Mouse (Mus musculus) frontal cortex, postnatal 10 days (tissue): Measurements from ENCODE around the gene Hfe2.
A peak's percentile ranks its signal among the peaks of the same experiment; 100 is the strongest.

Experiments used
- DNase-seq, 2 experiments: peaks; one replicate each; pipeline ENCODE4 v3.0.0; 2022; ENCODE audit warnings: low spot score in 2 of 2, mixed read lengths in 1 of 2

Hfe2 gene

GRCm38 (mm10) chr3:96573611-96574511 is 48.9 kb downstream of the Hfe2 start:
- no peak for DNase-seq

- no peak for DNase-seq
Measured at GRCm38 (mm10) chr3:96575272-96575984, 50.5 kb downstream of the Hfe2 start.

DNA sequence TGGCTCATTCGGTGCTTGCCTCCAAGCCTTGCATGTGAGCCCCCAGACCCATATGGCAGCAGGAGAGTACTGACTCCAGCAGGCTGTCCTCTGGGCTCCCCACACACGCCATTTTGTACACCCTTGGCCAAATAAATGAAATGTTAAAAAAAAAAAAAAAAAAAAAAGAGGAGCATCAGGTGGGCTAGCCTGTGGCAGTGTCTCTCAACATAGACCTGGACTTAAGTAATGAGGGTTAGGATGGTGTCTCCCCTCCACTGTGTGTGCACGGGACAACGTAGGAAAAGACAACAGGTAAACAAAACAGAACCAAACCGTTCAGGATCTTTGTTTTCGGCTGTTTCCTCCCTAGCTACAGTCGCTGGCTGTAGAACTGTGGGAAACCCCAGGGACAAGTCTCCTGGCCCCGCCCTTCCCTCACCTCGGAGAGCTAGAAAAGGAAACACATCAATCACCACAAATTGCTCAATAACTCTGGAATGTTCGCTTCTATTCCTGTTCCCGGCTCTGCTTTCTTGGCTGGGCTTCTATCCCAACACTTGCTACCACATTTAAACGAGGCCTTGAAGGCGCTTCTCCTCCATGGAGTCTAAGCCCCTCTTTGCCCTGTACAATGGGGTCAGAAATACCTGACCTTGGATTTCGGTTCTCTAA is 51.2 kb downstream of the Hfe2 start:
- DNase-seq, result no peak

DNA sequence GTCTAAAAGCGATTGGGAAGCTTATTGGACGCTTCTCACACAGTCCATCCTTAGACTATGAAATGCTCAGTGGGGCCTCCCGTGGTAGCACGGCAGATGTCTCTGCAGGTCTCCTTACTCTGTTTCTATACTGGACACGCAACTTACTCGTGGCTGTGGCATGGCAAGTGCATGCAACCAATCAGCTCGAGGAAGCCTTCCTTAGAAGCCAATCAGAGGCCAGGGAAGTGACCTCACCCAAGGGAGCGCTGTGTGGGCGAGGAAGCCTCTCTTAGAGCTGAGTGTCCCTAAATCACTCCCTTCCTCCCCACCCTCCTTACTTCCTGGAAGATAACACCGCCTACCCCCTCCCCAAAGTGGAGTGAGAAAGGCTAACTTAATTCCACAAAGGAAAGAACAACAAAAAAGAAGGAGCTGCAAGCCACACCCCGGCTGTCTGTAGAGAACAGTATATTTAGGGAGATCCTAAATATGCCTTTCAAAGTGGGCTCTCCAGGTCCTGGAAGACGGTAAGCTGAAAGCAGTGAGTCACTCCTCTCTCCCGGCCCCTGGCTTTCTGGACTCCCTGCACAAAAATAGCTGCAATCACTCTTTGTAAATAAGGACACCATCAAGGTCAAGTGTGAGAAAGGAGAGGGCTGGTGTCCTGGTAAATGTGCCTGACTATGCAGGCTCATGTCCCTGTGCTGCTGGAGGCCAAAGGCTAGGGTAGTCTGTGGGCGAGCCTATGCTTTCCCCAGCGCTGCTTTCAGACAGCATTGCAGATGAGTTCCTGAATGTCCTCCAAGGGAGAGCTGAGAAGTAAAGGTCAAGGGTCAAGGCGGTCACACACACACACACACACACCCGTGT is 51.9 kb downstream of the Hfe2 start, which contains the start of gene Gm16253:
Gene Gm16253, plus strand, starts transcription at position 295 of the 852 bp plus-strand sequence.
- peak; percentile 85 to 95 for DNase-seq

DNA sequence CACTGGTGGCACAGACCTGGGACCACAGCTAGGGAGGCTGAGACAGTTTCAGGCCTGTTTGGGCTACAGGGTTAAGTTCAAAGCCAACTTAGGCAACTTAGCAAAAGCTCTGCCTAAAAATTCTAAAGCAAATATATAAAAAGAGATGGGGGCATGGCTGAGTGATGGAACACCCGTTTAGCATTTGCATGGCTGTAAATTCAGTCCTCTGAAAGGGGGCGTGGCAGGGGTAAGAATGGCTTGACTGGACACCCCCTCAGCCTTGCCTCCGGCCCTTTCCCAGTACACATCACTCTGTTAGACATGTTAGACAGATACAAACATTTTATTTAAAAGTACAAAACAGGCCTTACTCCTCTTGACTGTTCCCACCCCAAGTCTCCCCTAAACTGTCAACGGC is 52.6 kb downstream of the Hfe2 start:
- no peak for DNase-seq
